Mouse (Mus musculus): Measurements from ENCODE around the gene Slc25a39. TPM values are rescaled to one million over a fixed set of nuclear protein-coding genes. Genes with fewer than 3 reads are reported as not detected.

The Slc25a39 gene
- polyA plus RNA-seq, 1 experiment from 2014 or later, result 274 TPM

DNA sequence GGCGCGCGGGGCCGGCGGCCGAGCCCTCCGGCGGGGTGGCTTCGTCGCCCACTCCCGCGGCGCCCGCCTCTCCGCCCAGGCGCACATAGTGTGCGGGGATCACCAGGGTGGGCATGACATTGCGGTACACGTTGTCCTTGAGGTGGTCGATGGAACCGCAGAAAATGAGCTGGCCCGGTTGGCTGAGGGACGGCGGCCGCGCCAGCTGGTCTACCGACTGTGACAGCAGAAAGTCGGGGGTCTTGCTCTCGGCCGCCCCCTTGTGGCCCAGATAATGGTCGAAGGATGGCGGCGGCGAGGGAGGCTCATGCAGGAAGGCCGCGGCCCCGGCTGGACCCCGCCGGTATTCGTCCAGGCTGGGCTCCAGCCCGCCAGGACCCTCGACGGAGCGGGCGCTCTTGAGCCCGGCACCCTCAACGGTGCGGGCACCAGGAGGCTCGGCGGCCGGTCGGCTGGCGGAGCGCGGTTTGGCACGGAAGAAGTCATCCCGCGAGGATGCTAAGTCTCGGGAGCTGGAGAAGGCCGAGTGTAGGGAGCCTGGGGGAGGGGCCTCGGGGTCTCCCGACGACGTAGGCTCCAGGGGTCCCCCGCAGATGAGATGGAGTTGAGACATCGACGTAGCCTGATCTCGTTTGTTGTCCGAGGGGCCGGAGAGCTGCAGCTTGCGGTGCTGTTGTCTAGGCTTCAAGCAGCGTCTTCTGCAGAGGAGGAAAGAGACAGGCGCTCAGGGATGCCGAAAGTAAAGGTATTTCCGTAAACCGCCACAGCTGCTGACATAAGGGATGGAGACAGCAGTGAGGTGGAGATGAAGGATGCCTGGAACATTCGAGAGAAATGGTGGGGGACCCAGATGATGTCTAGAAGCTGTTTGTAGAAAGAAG, 30.7 kb upstream of the Slc25a39 start:
- Histone ChIP-seq H3K4me2 (replicated peaks; ENCODE audit: low read depth, low read length) (peak overlapping the region; percentile 93), H3K27ac (ENCODE audit: low read depth, low read length) (no peak overlapping the region), H3K36me3 (ENCODE audit: control insufficient read depth, insufficient read depth, low read length) (peaks cover 73% of the 10 kb centered on the region), H3K9ac (ENCODE audit: low read depth, low read length) (peak overlapping the region; percentile 59; the same call in 1 of the 2 replicates), H3K4me1 (ENCODE audit: control insufficient read depth, insufficient read depth, low read length) (peaks cover 21% of the 10 kb centered on the region; the same call in 1 of the 2 replicates), H3K4me3 (ENCODE audit: low read length) (peak overlapping the region; percentile 44), H3K9me3 (ENCODE audit: control insufficient read depth, low read length) (no peaks in the 10 kb centered on the region), H3K27me3 (ENCODE audit: control insufficient read depth, insufficient read depth, low read length) (no peaks in the 10 kb centered on the region; the same call in 1 of the 2 replicates)
- ATAC-seq (ENCODE audit: low FRiP score, low TSS enrichment), result peak; percentile 37
- WGBS, result 9% methylated on average over 76 of the region's 77 CpGs

DNA sequence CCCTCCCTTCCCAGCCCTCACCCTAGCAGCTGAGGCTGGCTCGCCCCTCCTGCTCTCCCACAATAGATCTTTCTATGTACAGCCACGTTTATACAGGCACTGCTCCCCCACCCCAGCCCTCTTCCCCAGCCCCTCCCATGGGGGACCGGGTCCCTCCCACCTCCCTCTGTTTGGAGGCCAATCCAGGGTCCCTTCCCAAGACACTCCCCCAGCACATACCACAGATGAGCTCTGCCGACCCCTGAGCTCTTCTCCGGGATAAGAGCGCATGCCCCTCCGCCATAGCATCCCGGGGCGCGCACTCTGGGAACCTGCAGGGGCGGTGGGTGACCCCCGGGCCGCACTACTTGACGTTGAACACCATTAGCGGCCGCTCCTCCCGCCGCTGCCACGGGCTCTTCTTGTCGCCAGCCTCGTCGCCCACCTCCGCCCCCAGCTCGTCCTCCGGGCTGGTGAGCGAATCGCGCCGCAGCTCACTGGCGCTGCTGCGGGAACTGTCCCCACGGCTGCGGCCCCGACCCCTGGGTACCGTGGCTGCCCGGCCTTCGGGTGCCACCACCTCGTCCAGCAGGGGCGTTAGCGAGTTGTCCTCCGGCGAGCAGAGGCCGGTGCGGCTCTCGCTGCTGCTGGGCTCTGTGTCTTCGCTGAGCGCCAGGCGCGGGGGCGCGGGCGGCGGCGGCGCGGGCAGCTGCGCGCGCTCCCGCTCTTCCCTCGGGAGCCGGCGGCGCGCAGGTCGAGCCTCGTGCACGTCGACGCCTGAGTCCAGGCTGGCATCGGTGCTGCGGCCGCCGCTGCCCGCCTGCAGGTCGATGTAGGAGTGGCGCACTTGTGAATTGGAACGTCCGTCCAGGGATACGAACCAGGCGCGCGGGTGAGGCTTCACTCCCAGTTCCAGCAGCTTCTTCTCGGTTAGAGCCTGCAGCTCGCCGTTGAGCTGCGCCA, 29.6 kb upstream of the Slc25a39 start:
- 7% methylated on average over 83 of the region's 87 CpGs for WGBS
- Histone ChIP-seq H3K9me3 (ENCODE audit: control insufficient read depth, low read length) (no peaks in the 10 kb centered on the region), H3K36me3 (ENCODE audit: control insufficient read depth, insufficient read depth, low read length) (peaks cover 66% of the 10 kb centered on the region), H3K27ac (ENCODE audit: low read depth, low read length) (peak overlapping the region; percentile 24; the same call in 1 of the 2 replicates), H3K4me1 (ENCODE audit: control insufficient read depth, insufficient read depth, low read length) (peaks cover 25% of the 10 kb centered on the region; the same call in 1 of the 2 replicates), H3K4me2 (replicated peaks; ENCODE audit: low read depth, low read length) (peak overlapping the region; percentile 93), H3K9ac (ENCODE audit: low read depth, low read length) (peak overlapping the region; percentile 59), H3K27me3 (ENCODE audit: control insufficient read depth, insufficient read depth, low read length) (no peaks in the 10 kb centered on the region; the same call in 1 of the 2 replicates), H3K4me3 (ENCODE audit: low read length) (peak overlapping the region; percentile 44)
- ATAC-seq (ENCODE audit: low FRiP score, low TSS enrichment), result peak; percentile 33; the same call in 1 of the 2 replicates

DNA sequence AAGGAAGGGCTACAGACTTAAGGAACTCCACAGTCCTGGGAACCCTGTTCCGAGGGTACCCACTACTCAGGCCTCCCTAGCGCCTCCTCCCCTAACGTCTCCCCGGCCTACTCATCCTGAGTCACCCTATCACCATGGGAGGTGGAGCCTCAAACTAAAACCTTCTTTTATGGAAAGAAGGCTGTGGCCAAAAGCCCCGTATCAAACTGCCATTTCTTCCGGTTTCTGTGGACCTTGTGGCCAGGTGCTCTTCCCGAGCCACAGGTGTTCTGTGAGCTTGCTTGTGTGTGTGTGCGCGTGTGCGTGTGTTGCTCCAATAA, 28.7 kb upstream of the Slc25a39 start:
- Histone ChIP-seq H3K27ac (ENCODE audit: low read depth, low read length) (no peak overlapping the region), H3K27me3 (ENCODE audit: control insufficient read depth, insufficient read depth, low read length) (no peaks in the 10 kb centered on the region; the same call in 1 of the 2 replicates), H3K4me3 (ENCODE audit: low read length) (no peak overlapping the region), H3K9ac (ENCODE audit: low read depth, low read length) (no peak overlapping the region), H3K36me3 (ENCODE audit: control insufficient read depth, insufficient read depth, low read length) (peaks cover 58% of the 10 kb centered on the region), H3K4me2 (replicated peaks; ENCODE audit: low read depth, low read length) (no peak overlapping the region), H3K4me1 (ENCODE audit: control insufficient read depth, insufficient read depth, low read length) (peaks cover 25% of the 10 kb centered on the region; the same call in 1 of the 2 replicates), H3K9me3 (ENCODE audit: control insufficient read depth, low read length) (no peaks in the 10 kb centered on the region)
- 84% methylated on average over 10 of the region's 10 CpGs for WGBS
- ATAC-seq (ENCODE audit: low FRiP score, low TSS enrichment), result no peak

DNA sequence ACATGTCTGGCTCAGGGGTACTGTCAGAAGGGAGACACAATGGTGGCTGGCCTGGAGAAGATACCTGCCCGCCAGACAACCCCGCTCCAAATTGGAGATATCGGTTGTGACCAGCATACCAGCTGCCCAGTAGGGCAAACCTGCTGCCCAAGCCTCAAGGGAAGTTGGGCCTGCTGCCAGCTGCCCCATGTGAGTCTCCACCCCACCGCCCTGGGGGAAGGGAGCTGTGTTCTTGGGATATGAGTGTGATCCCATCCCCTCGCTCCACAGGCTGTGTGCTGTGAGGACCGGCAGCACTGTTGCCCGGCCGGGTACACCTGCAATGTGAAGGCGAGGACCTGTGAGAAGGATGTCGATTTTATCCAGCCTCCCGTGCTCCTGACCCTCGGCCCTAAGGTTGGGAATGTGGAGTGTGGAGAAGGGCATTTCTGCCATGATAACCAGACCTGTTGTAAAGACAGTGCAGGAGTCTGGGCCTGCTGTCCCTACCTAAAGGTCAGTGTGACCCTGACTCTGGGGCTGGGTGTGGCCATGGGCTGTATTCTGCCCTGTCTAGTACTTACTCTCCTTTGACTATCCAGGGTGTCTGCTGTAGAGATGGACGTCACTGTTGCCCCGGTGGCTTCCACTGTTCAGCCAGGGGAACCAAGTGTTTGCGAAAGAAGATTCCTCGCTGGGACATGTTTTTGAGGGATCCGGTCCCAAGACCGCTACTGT, 28.2 kb upstream of the Slc25a39 start:
- Histone ChIP-seq H3K9me3 (ENCODE audit: control insufficient read depth, low read length) (no peaks in the 10 kb centered on the region), H3K4me1 (ENCODE audit: control insufficient read depth, insufficient read depth, low read length) (peaks cover 30% of the 10 kb centered on the region), H3K4me2 (replicated peaks; ENCODE audit: low read depth, low read length) (no peak overlapping the region), H3K27ac (ENCODE audit: low read depth, low read length) (no peak overlapping the region), H3K9ac (ENCODE audit: low read depth, low read length) (no peak overlapping the region), H3K27me3 (ENCODE audit: control insufficient read depth, insufficient read depth, low read length) (no peaks in the 10 kb centered on the region; the same call in 1 of the 2 replicates), H3K4me3 (ENCODE audit: low read length) (no peak overlapping the region), H3K36me3 (ENCODE audit: control insufficient read depth, insufficient read depth, low read length) (peaks cover 53% of the 10 kb centered on the region)
- ATAC-seq (ENCODE audit: low FRiP score, low TSS enrichment), result no peak
- WGBS, result 91% methylated on average over 18 of the region's 18 CpGs

DNA sequence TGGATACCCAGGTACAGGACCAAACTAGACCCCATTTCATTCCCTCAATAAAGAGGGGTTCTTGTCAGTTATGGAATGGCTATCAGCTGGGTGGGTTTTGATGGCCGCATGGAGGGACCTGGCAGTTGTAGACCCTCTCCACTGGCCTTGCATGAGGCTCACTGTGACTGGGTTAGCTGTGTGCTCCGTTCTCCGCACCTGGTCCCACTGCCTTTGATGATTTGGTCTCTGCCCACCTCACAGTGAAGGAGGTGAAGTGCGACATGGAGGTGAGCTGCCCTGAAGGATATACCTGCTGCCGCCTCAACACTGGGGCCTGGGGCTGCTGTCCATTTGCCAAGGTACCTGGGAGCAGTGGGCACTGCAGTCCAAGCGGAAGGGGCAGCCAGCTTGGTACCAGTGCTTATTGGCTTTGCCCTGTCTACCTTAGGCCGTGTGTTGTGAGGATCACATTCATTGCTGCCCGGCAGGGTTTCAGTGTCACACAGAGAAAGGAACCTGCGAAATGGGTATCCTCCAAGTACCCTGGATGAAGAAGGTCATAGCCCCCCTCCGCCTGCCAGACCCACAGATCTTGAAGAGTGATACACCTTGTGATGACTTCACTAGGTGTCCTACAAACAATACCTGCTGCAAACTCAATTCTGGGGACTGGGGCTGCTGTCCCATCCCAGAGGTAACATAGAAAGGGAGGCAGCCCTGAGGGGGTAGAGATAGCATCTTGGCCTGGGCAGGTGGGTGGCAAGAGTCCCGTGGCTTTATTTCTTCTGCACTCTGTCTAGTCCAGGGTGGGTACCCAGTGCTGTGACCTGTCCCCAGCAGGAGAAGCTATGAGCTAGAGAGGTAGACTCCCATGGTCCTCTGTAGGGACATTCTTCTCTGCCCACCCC, 27.3 kb upstream of the Slc25a39 start:
- 90% methylated on average over 11 of the region's 11 CpGs for WGBS

GRCm38 (mm10) chr11:102434406-102434805, 26.7 kb upstream of the Slc25a39 start:
- 13% methylated on average over 7 of the region's 7 CpGs for WGBS
- Histone ChIP-seq H3K27ac (ENCODE audit: low read depth, low read length) (no peak overlapping the region), H3K9ac (ENCODE audit: low read depth, low read length) (no peak overlapping the region), H3K9me3 (ENCODE audit: control insufficient read depth, low read length) (no peaks in the 10 kb centered on the region), H3K4me3 (ENCODE audit: low read length) (no peak overlapping the region), H3K36me3 (ENCODE audit: control insufficient read depth, insufficient read depth, low read length) (peaks cover 38% of the 10 kb centered on the region), H3K27me3 (ENCODE audit: control insufficient read depth, insufficient read depth, low read length) (no peaks in the 10 kb centered on the region; the same call in 1 of the 2 replicates), H3K4me1 (ENCODE audit: control insufficient read depth, insufficient read depth, low read length) (peaks cover 35% of the 10 kb centered on the region), H3K4me2 (replicated peaks; ENCODE audit: low read depth, low read length) (no peak overlapping the region)
- ATAC-seq (ENCODE audit: low FRiP score, low TSS enrichment), result peak; percentile 12; the same call in 1 of the 2 replicates

More for the DNA sequence above, 27.3 kb upstream of the Slc25a39 start:
- Histone ChIP-seq H3K9me3 (ENCODE audit: control insufficient read depth, low read length) (no peaks in the 10 kb centered on the region), H3K9ac (ENCODE audit: low read depth, low read length) (no peak overlapping the region), H3K27me3 (ENCODE audit: control insufficient read depth, insufficient read depth, low read length) (no peaks in the 10 kb centered on the region; the same call in 1 of the 2 replicates), H3K27ac (ENCODE audit: low read depth, low read length) (no peak overlapping the region), H3K4me1 (ENCODE audit: control insufficient read depth, insufficient read depth, low read length) (peaks cover 30% of the 10 kb centered on the region), H3K4me2 (replicated peaks; ENCODE audit: low read depth, low read length) (no peak overlapping the region), H3K4me3 (ENCODE audit: low read length) (no peak overlapping the region), H3K36me3 (ENCODE audit: control insufficient read depth, insufficient read depth, low read length) (peaks cover 45% of the 10 kb centered on the region)
- no peak for ATAC-seq (ENCODE audit: low FRiP score, low TSS enrichment)

- Histone ChIP-seq H3K4me1 (ENCODE audit: control insufficient read depth, insufficient read depth, low read length) (peaks cover 33% of the 10 kb centered on the region), H3K9me3 (ENCODE audit: control insufficient read depth, low read length) (no peaks in the 10 kb centered on the region), H3K27me3 (ENCODE audit: control insufficient read depth, insufficient read depth, low read length) (no peaks in the 10 kb centered on the region; the same call in none of the 2 replicates), H3K36me3 (ENCODE audit: control insufficient read depth, insufficient read depth, low read length) (peaks cover 33% of the 10 kb centered on the region), H3K9ac (ENCODE audit: low read depth, low read length) (no peak overlapping the region), H3K4me2 (replicated peaks; ENCODE audit: low read depth, low read length) (no peak overlapping the region), H3K27ac (ENCODE audit: low read depth, low read length) (no peak overlapping the region), H3K4me3 (ENCODE audit: low read length) (no peak overlapping the region)
- no peak for ATAC-seq (ENCODE audit: low FRiP score, low TSS enrichment)
- WGBS, result 91% methylated on average over 7 of the region's 7 CpGs
These were observed 26.1 kb upstream of the Slc25a39 start for GRCm38 (mm10) chr11:102433866-102434265.
